Mouse (Mus musculus) granulocyte monocyte progenitor cell, adult 5-6 weeks (primary cell): Measurements from ENCODE around the gene Cpsf6. TPM values are rescaled to one million over a fixed set of nuclear protein-coding genes. Genes with fewer than 3 reads are reported as not detected.

Experiments used
- total RNA-seq, 2 experiments: library from RNA; stranded (forward) in 1 of 2; stranded (reverse) in 1 of 2; fragments of 200-712, 200-1000 nt in 1 of 2; fragments of >200 nt in 1 of 2; fragmentation: Nextera tagmentation in 1 of 2; gene quantifications; 2 replicates each; pipeline ENCODE4 v1.2.3; 2014 to 2017

Gene Cpsf6
- total RNA-seq, 2 experiments from 2014 or later, result 94.2 to 119 TPM

Other genes starting within 250 kb of the Cpsf6 start
- gene Frs2, start 231.5 kb downstream of the Cpsf6 start, total RNA-seq (2014; fragmentation: Nextera tagmentation), result 32.6 and 36.4 TPM in 2 replicates
- gene Frs2, start 231.5 kb downstream of the Cpsf6 start, total RNA-seq (2017), result 12.1 and 12.9 TPM in 2 replicates
- 54.8 and 84.5 TPM in 2 replicates for gene Yeats4, start 155.5 kb downstream of the Cpsf6 start, total RNA-seq (2014; fragmentation: Nextera tagmentation)
- 94.3 and 101 TPM in 2 replicates for gene Yeats4, start 155.5 kb downstream of the Cpsf6 start, total RNA-seq (2017)
- gene 9530003J23Rik, start 141.3 kb downstream of the Cpsf6 start, total RNA-seq (2014; fragmentation: Nextera tagmentation), result not detected in 2 replicates
- not detected in 2 replicates for gene 9530003J23Rik, start 141.3 kb downstream of the Cpsf6 start, total RNA-seq (2017)
- gene Lyz2, start 97.7 kb downstream of the Cpsf6 start, total RNA-seq (2014; fragmentation: Nextera tagmentation), result 190 and 288 TPM in 2 replicates
- gene Lyz2, start 97.7 kb downstream of the Cpsf6 start, total RNA-seq (2017), result 714 and 744 TPM in 2 replicates
- not detected in 2 replicates for gene Lyz1, start 87.1 kb downstream of the Cpsf6 start, total RNA-seq (2014; fragmentation: Nextera tagmentation)
- 0.22 and 0.41 TPM in 2 replicates for gene Lyz1, start 87.1 kb downstream of the Cpsf6 start, total RNA-seq (2017)
- gene Cpm, start 249.5 kb upstream of the Cpsf6 start, total RNA-seq (2014; fragmentation: Nextera tagmentation), result not detected in 2 replicates
- 0.46 TPM in 1 of 2 replicates, not detected in the other for gene Cpm, start 249.5 kb upstream of the Cpsf6 start, total RNA-seq (2017)